Mouse (Mus musculus) liver, postnatal 0 days (tissue): ENCODE measurements at regions not wholly inside any gene's neighbourhood (a gene's known extent, or its start where the extent isn't known, plus 50 kb on each side); places are given as distances from the start of the nearest gene placed in this dataset.

ENCODE experiments used
- ATAC-seq: fragments of 200-750 bp; cut with Nextera tagmentation; 2 replicates; pipeline ENCODE4 v1.8.0; 2017; ENCODE audit warnings: mild to moderate bottlenecking, moderate library complexity
- DNase-seq: peaks from one replicate; pipeline ENCODE4 v3.0.0-alpha.2; 2016
- H3K27ac ChIP-seq: fragments of 300-500 bp; sonication (generic); 2 replicates; pipeline ENCODE4 v1.5.1; 2014; ENCODE audit warnings: antibody characterized with exemption, moderate library complexity, mild to moderate bottlenecking, low read depth
- H3K27me3 ChIP-seq: fragments of 300-500 bp; sonication (generic); 2 replicates; pipeline ENCODE4 v1.6.1; 2014; ENCODE audit warnings: low read length, control low read depth, mixed read lengths; ENCODE audit not compliant: insufficient read depth
- H3K36me3 ChIP-seq: fragments of 300-500 bp; sonication (generic); replicated peaks from 2 replicates; pipeline ENCODE4 v1.6.1; 2014; ENCODE audit warnings: mild to moderate bottlenecking, control low read depth, low read length, moderate library complexity, mixed read lengths; ENCODE audit not compliant: insufficient read depth
- H3K4me1 ChIP-seq: fragments of 300-500 bp; sonication (generic); 2 replicates; pipeline ENCODE4 v1.6.1; 2014; ENCODE audit warnings: antibody characterized with exemption, mild to moderate bottlenecking, control low read depth; ENCODE audit not compliant: insufficient read depth
- H3K4me2 ChIP-seq: fragments of 300-500 bp; sonication (generic); 2 replicates; pipeline ENCODE4 v1.6.1; 2014; ENCODE audit warnings: low read depth, mild to moderate bottlenecking, low read length, moderate library complexity, mixed read lengths
- H3K4me3 ChIP-seq: fragments of 300-500 bp; sonication (generic); 2 replicates; pipeline ENCODE4 v1.5.1; 2014; ENCODE audit warnings: low read depth, low read length
- H3K9ac ChIP-seq: fragments of 300-500 bp; sonication (generic); replicated peaks from 2 replicates; pipeline ENCODE4 v1.6.1; 2014; ENCODE audit warnings: mild to moderate bottlenecking, moderate library complexity
- H3K9me3 ChIP-seq: fragments of 300-500 bp; sonication (generic); 2 replicates; pipeline ENCODE4 v1.6.1; 2016; ENCODE audit warnings: mild to moderate bottlenecking, control low read depth, low read length, mixed read lengths
- CTCF ChIP-seq: sonication (generic); IDR thresholded peaks from 2 replicates; pipeline ENCODE4 v1.5.1; 2016; ENCODE audit warnings: antibody characterized with exemption, low read depth
- EP300 ChIP-seq: IDR thresholded peaks from 2 replicates; pipeline ENCODE4 v1.6.1; 2016; ENCODE audit warnings: antibody characterized with exemption, low read depth, mild to moderate bottlenecking
- WGBS: fragments of 180-500 bp; shearing (Covaris S2); extraction: QIAGEN DNeasy Blood & Tissue Kit; methylation state at CpG from one replicate; pipeline ENCODE4 v1.1.7; 2014; ENCODE audit not compliant: insufficient replicate concordance; 5-methylcytosine and 5-hydroxymethylcytosine counted together

- DNase-seq, result no peak
- Histone ChIP-seq H3K36me3 (no peaks in the 10 kb centered on the region), H3K4me3 (no peak overlapping the region), H3K27ac (no peak overlapping the region), H3K4me2 (no peak overlapping the region), H3K9ac (no peak overlapping the region), H3K27me3 (no peaks in the 10 kb centered on the region), H3K4me1 (no peaks in the 10 kb centered on the region), H3K9me3 (no peaks in the 10 kb centered on the region)
- WGBS, result 59% methylated on average over 1 of the region's 1 CpGs
- no peak for ATAC-seq
- TF ChIP-seq EP300 (no peak), CTCF (peak; percentile 23; the same call in 1 of the 2 replicates)
Observed at GRCm38 (mm10) chr15:61415626-61416025, 492.8 kb upstream of the A1bg start.

GRCm38 (mm10) chr15:61411821-61412220 is 489.0 kb upstream of the A1bg start:
- TF ChIP-seq CTCF (no peak), EP300 (no peak)
- Histone ChIP-seq H3K9me3 (no peaks in the 10 kb centered on the region), H3K27me3 (no peaks in the 10 kb centered on the region), H3K4me1 (no peaks in the 10 kb centered on the region), H3K9ac (no peak overlapping the region), H3K27ac (no peak overlapping the region), H3K4me3 (no peak overlapping the region), H3K4me2 (no peak overlapping the region), H3K36me3 (no peaks in the 10 kb centered on the region)
- ATAC-seq (no peak), DNase-seq (no peak)
- 47% methylated on average over 2 of the region's 2 CpGs for WGBS

- Histone ChIP-seq H3K27ac (no peak overlapping the region), H3K9me3 (no peaks in the 10 kb centered on the region), H3K4me3 (no peak overlapping the region), H3K4me1 (no peaks in the 10 kb centered on the region), H3K36me3 (no peaks in the 10 kb centered on the region), H3K27me3 (no peaks in the 10 kb centered on the region), H3K9ac (no peak overlapping the region), H3K4me2 (no peak overlapping the region)
- TF ChIP-seq CTCF (no peak), EP300 (no peak)
- ATAC-seq (no peak), DNase-seq (no peak)
- 74% methylated on average over 2 of the region's 2 CpGs for WGBS
Observed at GRCm38 (mm10) chr15:61410789-61411188, 488.0 kb upstream of the A1bg start.

- no peak for DNase-seq
- H3K27ac ChIP-seq, result no peak overlapping the region
- no peak for TF ChIP-seq EP300
- H3K27me3 ChIP-seq, result no peaks in the 10 kb centered on the region
- ATAC-seq, result no peak
- no peak overlapping the region for H3K4me2 ChIP-seq
- no peak overlapping the region for H3K9ac ChIP-seq
- H3K4me1 ChIP-seq, result no peaks in the 10 kb centered on the region
- WGBS, result 77% methylated on average over 1 of the region's 1 CpGs
- H3K9me3 ChIP-seq, result no peaks in the 10 kb centered on the region
- no peak overlapping the region for H3K4me3 ChIP-seq
- H3K36me3 ChIP-seq, result no peaks in the 10 kb centered on the region
Observed at GRCm38 (mm10) chr15:61408621-61409020, 485.8 kb upstream of the A1bg start.

GRCm38 (mm10) chr15:61400720-61401119 is 477.9 kb upstream of the A1bg start:
- Histone ChIP-seq H3K4me2 (no peak overlapping the region), H3K36me3 (no peaks in the 10 kb centered on the region), H3K27me3 (no peaks in the 10 kb centered on the region), H3K9me3 (no peaks in the 10 kb centered on the region), H3K4me1 (no peaks in the 10 kb centered on the region), H3K9ac (no peak overlapping the region), H3K4me3 (no peak overlapping the region), H3K27ac (no peak overlapping the region)
- DNase-seq, result no peak
- peak; percentile 48 for TF ChIP-seq CTCF
- no peak for TF ChIP-seq EP300
- no peak for ATAC-seq

GRCm38 (mm10) chr15:61399971-61400370 is 477.2 kb upstream of the A1bg start:
- ATAC-seq (no peak), DNase-seq (no peak)
- Histone ChIP-seq H3K9ac (no peak overlapping the region), H3K27me3 (no peaks in the 10 kb centered on the region), H3K4me2 (no peak overlapping the region), H3K9me3 (no peaks in the 10 kb centered on the region), H3K36me3 (no peaks in the 10 kb centered on the region), H3K4me1 (no peaks in the 10 kb centered on the region), H3K27ac (no peak overlapping the region), H3K4me3 (no peak overlapping the region)
- TF ChIP-seq CTCF (no peak), EP300 (no peak)
- WGBS, result 59% methylated on average over 2 of the region's 2 CpGs

GRCm38 (mm10) chr15:61398829-61399228 is 476.0 kb upstream of the A1bg start:
- DNase-seq (no peak), ATAC-seq (no peak)
- H3K27me3 ChIP-seq, result no peaks in the 10 kb centered on the region
- no peak overlapping the region for H3K4me2 ChIP-seq
- no peak overlapping the region for H3K27ac ChIP-seq
- 0 out of 2 replicates have a peak, but pooled peaks have one; percentile 40 for TF ChIP-seq EP300
- no peak for TF ChIP-seq CTCF
- H3K4me1 ChIP-seq, result no peaks in the 10 kb centered on the region
- H3K36me3 ChIP-seq, result no peaks in the 10 kb centered on the region
- 30% methylated on average over 3 of the region's 3 CpGs for WGBS
- no peak overlapping the region for H3K4me3 ChIP-seq
- H3K9me3 ChIP-seq, result no peaks in the 10 kb centered on the region
- H3K9ac ChIP-seq, result no peak overlapping the region
